Mouse (Mus musculus): Measurements from ENCODE around the gene Samd5. TPM values are rescaled to one million over a fixed set of nuclear protein-coding genes. Genes with fewer than 3 reads are reported as not detected.

Samd5 gene
- polyA plus RNA-seq, 1 experiment = 1.5 TPM

- Histone ChIP-seq H3K4me1 (ENCODE audit: control insufficient read depth, insufficient read depth, insufficient read length, low read length) (no peaks in the 10 kb centered on the region), H3K27ac (ENCODE audit: insufficient read depth, low read depth, low read length) (no peak overlapping the region), H3K27me3 (ENCODE audit: control insufficient read depth, insufficient read depth, low read length) (no peaks in the 10 kb centered on the region), H3K4me3 (ENCODE audit: low read depth, low read length) (no peak overlapping the region), H3K36me3 (ENCODE audit: control insufficient read depth, insufficient read depth, low read length) (no peaks in the 10 kb centered on the region)
- 65% methylated on average over 2 of the region's 2 CpGs for WGBS
- TF ChIP-seq POLR2A (IDR thresholded peaks at IDR 0.05; ENCODE audit: low read depth, low read length) = no peak
These were observed 35.0 kb downstream of the Samd5 start for GRCm38 (mm10) chr10:9640056-9640455.

- Histone ChIP-seq H3K4me1 (ENCODE audit: control insufficient read depth, insufficient read depth, insufficient read length, low read length) (no peaks in the 10 kb centered on the region), H3K4me3 (ENCODE audit: low read depth, low read length) (no peak overlapping the region), H3K27me3 (ENCODE audit: control insufficient read depth, insufficient read depth, low read length) (no peaks in the 10 kb centered on the region), H3K27ac (ENCODE audit: insufficient read depth, low read depth, low read length) (no peak overlapping the region), H3K36me3 (ENCODE audit: control insufficient read depth, insufficient read depth, low read length) (no peaks in the 10 kb centered on the region)
- no peak for TF ChIP-seq POLR2A (IDR thresholded peaks at IDR 0.05; ENCODE audit: low read depth, low read length)
- no peak for TF ChIP-seq CTCF (IDR thresholded peaks at IDR 0.05; ENCODE audit: extremely low read depth, insufficient read length, insufficient replicate concordance, low read depth, low read length)
- WGBS = 63% methylated on average over 1 of the region's 1 CpGs
These were observed 49.7 kb downstream of the Samd5 start for GRCm38 (mm10) chr10:9625356-9625755.

GRCm38 (mm10) chr10:9621926-9622688, 52.9 kb downstream of the Samd5 start:
- Histone ChIP-seq H3K4me3 (ENCODE audit: low read depth, low read length) (no peak overlapping the region), H3K27me3 (ENCODE audit: control insufficient read depth, insufficient read depth, low read length) (no peaks in the 10 kb centered on the region), H3K27ac (ENCODE audit: insufficient read depth, low read depth, low read length) (no peak overlapping the region), H3K4me1 (ENCODE audit: control insufficient read depth, insufficient read depth, insufficient read length, low read length) (no peaks in the 10 kb centered on the region), H3K36me3 (ENCODE audit: control insufficient read depth, insufficient read depth, low read length) (no peaks in the 10 kb centered on the region)
- TF ChIP-seq CTCF (IDR thresholded peaks at IDR 0.05; ENCODE audit: extremely low read depth, insufficient read length, insufficient replicate concordance, low read depth, low read length) = no peak
- TF ChIP-seq POLR2A (IDR thresholded peaks at IDR 0.05; ENCODE audit: low read depth, low read length) = no peak
- WGBS = 86% methylated on average over 3 of the region's 3 CpGs

- TF ChIP-seq POLR2A (IDR thresholded peaks at IDR 0.05; ENCODE audit: low read depth, low read length) (no peak), CTCF (IDR thresholded peaks at IDR 0.05; ENCODE audit: extremely low read depth, insufficient read length, insufficient replicate concordance, low read depth, low read length) (no peak)
- no peak overlapping the region for H3K4me3 ChIP-seq (ENCODE audit: low read depth, low read length)
- no peak overlapping the region for H3K27ac ChIP-seq (ENCODE audit: insufficient read depth, low read depth, low read length)
- no peaks in the 10 kb centered on the region for H3K4me1 ChIP-seq (ENCODE audit: control insufficient read depth, insufficient read depth, insufficient read length, low read length)
- no peaks in the 10 kb centered on the region for H3K36me3 ChIP-seq (ENCODE audit: control insufficient read depth, insufficient read depth, low read length)
- WGBS = 41% methylated on average over 1 of the region's 1 CpGs
- H3K27me3 ChIP-seq (ENCODE audit: control insufficient read depth, insufficient read depth, low read length) = no peaks in the 10 kb centered on the region
These were observed 54.0 kb downstream of the Samd5 start for GRCm38 (mm10) chr10:9621055-9621454.

- Histone ChIP-seq H3K27ac (ENCODE audit: insufficient read depth, low read depth, low read length) (no peak overlapping the region), H3K4me3 (ENCODE audit: low read depth, low read length) (no peak overlapping the region), H3K36me3 (ENCODE audit: control insufficient read depth, insufficient read depth, low read length) (no peaks in the 10 kb centered on the region), H3K27me3 (ENCODE audit: control insufficient read depth, insufficient read depth, low read length) (no peaks in the 10 kb centered on the region), H3K4me1 (ENCODE audit: control insufficient read depth, insufficient read depth, insufficient read length, low read length) (0 out of 2 replicates have a peak, but pooled peaks cover 2% of the 10 kb centered on the region)
- no peak for TF ChIP-seq POLR2A (IDR thresholded peaks at IDR 0.05; ENCODE audit: low read depth, low read length)
- no peak for TF ChIP-seq CTCF (IDR thresholded peaks at IDR 0.05; ENCODE audit: extremely low read depth, insufficient read length, insufficient replicate concordance, low read depth, low read length)
These were observed 60.0 kb downstream of the Samd5 start for GRCm38 (mm10) chr10:9615009-9615408.

- no peak overlapping the region for H3K27ac ChIP-seq (ENCODE audit: insufficient read depth, low read depth, low read length)
- 40% methylated on average over 4 of the region's 4 CpGs for WGBS
- H3K27me3 ChIP-seq (ENCODE audit: control insufficient read depth, insufficient read depth, low read length) = no peaks in the 10 kb centered on the region
- H3K4me1 ChIP-seq (ENCODE audit: control insufficient read depth, insufficient read depth, insufficient read length, low read length) = 0 out of 2 replicates have a peak, but pooled peaks cover 2% of the 10 kb centered on the region
- no peak for TF ChIP-seq POLR2A (IDR thresholded peaks at IDR 0.05; ENCODE audit: low read depth, low read length)
- TF ChIP-seq CTCF (IDR thresholded peaks at IDR 0.05; ENCODE audit: extremely low read depth, insufficient read length, insufficient replicate concordance, low read depth, low read length) = no peak
- H3K36me3 ChIP-seq (ENCODE audit: control insufficient read depth, insufficient read depth, low read length) = no peaks in the 10 kb centered on the region
- no peak overlapping the region for H3K4me3 ChIP-seq (ENCODE audit: low read depth, low read length)
These were observed 66.2 kb downstream of the Samd5 start for GRCm38 (mm10) chr10:9608854-9609253.

- Histone ChIP-seq H3K36me3 (ENCODE audit: control insufficient read depth, insufficient read depth, low read length) (no peaks in the 10 kb centered on the region), H3K4me3 (ENCODE audit: low read depth, low read length) (no peak overlapping the region), H3K4me1 (ENCODE audit: control insufficient read depth, insufficient read depth, insufficient read length, low read length) (0 out of 2 replicates have a peak, but pooled peaks cover 2% of the 10 kb centered on the region), H3K27me3 (ENCODE audit: control insufficient read depth, insufficient read depth, low read length) (no peaks in the 10 kb centered on the region), H3K27ac (ENCODE audit: insufficient read depth, low read depth, low read length) (no peak overlapping the region)
- TF ChIP-seq CTCF (IDR thresholded peaks at IDR 0.05; ENCODE audit: extremely low read depth, insufficient read length, insufficient replicate concordance, low read depth, low read length) = no peak
- TF ChIP-seq POLR2A (IDR thresholded peaks at IDR 0.05; ENCODE audit: low read depth, low read length) = no peak
- 90% methylated on average over 2 of the region's 2 CpGs for WGBS
These were observed 67.9 kb downstream of the Samd5 start for GRCm38 (mm10) chr10:9607155-9607554.

All from small intestine, adult 2 months (tissue).